Mouse (Mus musculus) T-helper 2 cell (primary cell): ENCODE results near the gene Mbd3l1.

Experiments used
- in situ Hi-C: fragments of 300-600 bp; cut with MboI, MseI; formaldehyde crosslinking; loops from one replicate; pipeline ENCODE4 v1.15.1; 2025; ENCODE audit warnings: high pct_unique_total_duplicates

The Mbd3l1 gene

GRCm38 (mm10) chr9:18478168-18478567 is at the start of gene Mbd3l1, which contains the start of gene Zfp558:
Gene Mbd3l1, plus strand, starts transcription at chr9:18478359.
Gene Zfp558, minus strand, starts transcription at chr9:18478268.
- in situ Hi-C loops: no loop called here

GRCm38 (mm10) chr9:18430354-18430753 is 47.8 kb upstream of the Mbd3l1 start, which contains the start of gene Mbd3l2:
Gene Mbd3l2, plus strand, starts transcription at chr9:18430654.
- in situ Hi-C loops: no loop called here

- in situ Hi-C loops: no loop called here
These were observed 46.5 kb upstream of the Mbd3l1 start for GRCm38 (mm10) chr9:18431687-18432086.

GRCm38 (mm10) chr9:18456520-18456919 is 21.6 kb upstream of the Mbd3l1 start:
- in situ Hi-C loops: no loop called here

- in situ Hi-C loops: no loop called here
These were observed 10.8 kb upstream of the Mbd3l1 start for GRCm38 (mm10) chr9:18467350-18467749.

GRCm38 (mm10) chr9:18468005-18468404 is 10.2 kb upstream of the Mbd3l1 start:
- in situ Hi-C loops: no loop called here

GRCm38 (mm10) chr9:18473324-18474128 is 4.6 kb upstream of the Mbd3l1 start:
- in situ Hi-C loops: no loop called here

GRCm38 (mm10) chr9:18508098-18508497 is 29.9 kb downstream of the Mbd3l1 start:
- in situ Hi-C loops: no loop called here
